Mouse (Mus musculus): ENCODE measurements around the gene Sh3bgrl. TPM values are rescaled to one million over a fixed set of nuclear protein-coding genes. Genes with fewer than 3 reads are reported as not detected.

Gene Sh3bgrl
- polyA plus RNA-seq, 1 experiment from 2014 or later, result 55.0 TPM

- H3K36me3 ChIP-seq (ENCODE audit: control insufficient read depth, insufficient read depth), result no peaks in the 10 kb centered on the region
- no peak for ATAC-seq (ENCODE audit: low read depth)
- no peak overlapping the region for H3K27ac ChIP-seq (ENCODE audit: low read length)
- H3K9me3 ChIP-seq (replicated peaks; ENCODE audit: control insufficient read depth, low read length), result no peaks in the 10 kb centered on the region
- no peak overlapping the region for H3K9ac ChIP-seq (ENCODE audit: low read depth, low read length)
- 65% methylated on average over 2 of the region's 2 CpGs for WGBS (ENCODE audit: insufficient replicate concordance)
- H3K4me2 ChIP-seq (ENCODE audit: low read depth, low read length), result no peak overlapping the region
- peaks cover 4% of the 10 kb centered on the region; the same call in 1 of the 2 replicates for H3K4me1 ChIP-seq (ENCODE audit: control insufficient read depth, low read depth, low read length)
- no peaks in the 10 kb centered on the region for H3K27me3 ChIP-seq (ENCODE audit: control insufficient read depth, insufficient read depth, low read depth, low read length)
- H3K4me3 ChIP-seq (ENCODE audit: low read depth, low read length), result no peak overlapping the region
Measured at GRCm38 (mm10) chrX:109100441-109100840, 5.3 kb downstream of the Sh3bgrl start.

GRCm38 (mm10) chrX:109108117-109108805 is 13.1 kb downstream of the Sh3bgrl start:
- Histone ChIP-seq H3K9ac (ENCODE audit: low read depth, low read length) (no peak overlapping the region), H3K9me3 (replicated peaks; ENCODE audit: control insufficient read depth, low read length) (no peaks in the 10 kb centered on the region), H3K4me2 (ENCODE audit: low read depth, low read length) (no peak overlapping the region), H3K27me3 (ENCODE audit: control insufficient read depth, insufficient read depth, low read depth, low read length) (no peaks in the 10 kb centered on the region), H3K36me3 (ENCODE audit: control insufficient read depth, insufficient read depth) (no peaks in the 10 kb centered on the region), H3K4me1 (ENCODE audit: control insufficient read depth, low read depth, low read length) (peaks cover under 1% of the 10 kb centered on the region; the same call in 1 of the 2 replicates), H3K4me3 (ENCODE audit: low read depth, low read length) (no peak overlapping the region), H3K27ac (ENCODE audit: low read length) (no peak overlapping the region)
- 8% methylated on average over 1 of the region's 1 CpGs for WGBS (ENCODE audit: insufficient replicate concordance)
- no peak for ATAC-seq (ENCODE audit: low read depth)

- no peaks in the 10 kb centered on the region for H3K36me3 ChIP-seq (ENCODE audit: control insufficient read depth, insufficient read depth)
- H3K9me3 ChIP-seq (replicated peaks; ENCODE audit: control insufficient read depth, low read length), result no peaks in the 10 kb centered on the region
- peaks cover 2% of the 10 kb centered on the region; the same call in 1 of the 2 replicates for H3K4me1 ChIP-seq (ENCODE audit: control insufficient read depth, low read depth, low read length)
- no peak overlapping the region for H3K27ac ChIP-seq (ENCODE audit: low read length)
- no peak for ATAC-seq (ENCODE audit: low read depth)
- H3K27me3 ChIP-seq (ENCODE audit: control insufficient read depth, insufficient read depth, low read depth, low read length), result no peaks in the 10 kb centered on the region
- H3K9ac ChIP-seq (ENCODE audit: low read depth, low read length), result no peak overlapping the region
- 74% methylated on average over 1 of the region's 1 CpGs for WGBS (ENCODE audit: insufficient replicate concordance)
- H3K4me3 ChIP-seq (ENCODE audit: low read depth, low read length), result no peak overlapping the region
- no peak overlapping the region for H3K4me2 ChIP-seq (ENCODE audit: low read depth, low read length)
Measured at GRCm38 (mm10) chrX:109112885-109113284, 17.7 kb downstream of the Sh3bgrl start.

- Histone ChIP-seq H3K4me1 (ENCODE audit: control insufficient read depth, low read depth, low read length) (peaks cover 2% of the 10 kb centered on the region; the same call in 1 of the 2 replicates), H3K27ac (ENCODE audit: low read length) (no peak overlapping the region), H3K9me3 (replicated peaks; ENCODE audit: control insufficient read depth, low read length) (no peaks in the 10 kb centered on the region), H3K36me3 (ENCODE audit: control insufficient read depth, insufficient read depth) (no peaks in the 10 kb centered on the region), H3K4me3 (ENCODE audit: low read depth, low read length) (peak overlapping the region; percentile 11), H3K4me2 (ENCODE audit: low read depth, low read length) (peak overlapping the region; percentile 38), H3K9ac (ENCODE audit: low read depth, low read length) (no peak overlapping the region), H3K27me3 (ENCODE audit: control insufficient read depth, insufficient read depth, low read depth, low read length) (no peaks in the 10 kb centered on the region)
- 0 out of 2 replicates have a peak, but pooled peaks have one; percentile 5 for ATAC-seq (ENCODE audit: low read depth)
- WGBS (ENCODE audit: insufficient replicate concordance), result 29% methylated on average over 7 of the region's 7 CpGs
Measured at GRCm38 (mm10) chrX:109113401-109114280, 18.5 kb downstream of the Sh3bgrl start.

DNA sequence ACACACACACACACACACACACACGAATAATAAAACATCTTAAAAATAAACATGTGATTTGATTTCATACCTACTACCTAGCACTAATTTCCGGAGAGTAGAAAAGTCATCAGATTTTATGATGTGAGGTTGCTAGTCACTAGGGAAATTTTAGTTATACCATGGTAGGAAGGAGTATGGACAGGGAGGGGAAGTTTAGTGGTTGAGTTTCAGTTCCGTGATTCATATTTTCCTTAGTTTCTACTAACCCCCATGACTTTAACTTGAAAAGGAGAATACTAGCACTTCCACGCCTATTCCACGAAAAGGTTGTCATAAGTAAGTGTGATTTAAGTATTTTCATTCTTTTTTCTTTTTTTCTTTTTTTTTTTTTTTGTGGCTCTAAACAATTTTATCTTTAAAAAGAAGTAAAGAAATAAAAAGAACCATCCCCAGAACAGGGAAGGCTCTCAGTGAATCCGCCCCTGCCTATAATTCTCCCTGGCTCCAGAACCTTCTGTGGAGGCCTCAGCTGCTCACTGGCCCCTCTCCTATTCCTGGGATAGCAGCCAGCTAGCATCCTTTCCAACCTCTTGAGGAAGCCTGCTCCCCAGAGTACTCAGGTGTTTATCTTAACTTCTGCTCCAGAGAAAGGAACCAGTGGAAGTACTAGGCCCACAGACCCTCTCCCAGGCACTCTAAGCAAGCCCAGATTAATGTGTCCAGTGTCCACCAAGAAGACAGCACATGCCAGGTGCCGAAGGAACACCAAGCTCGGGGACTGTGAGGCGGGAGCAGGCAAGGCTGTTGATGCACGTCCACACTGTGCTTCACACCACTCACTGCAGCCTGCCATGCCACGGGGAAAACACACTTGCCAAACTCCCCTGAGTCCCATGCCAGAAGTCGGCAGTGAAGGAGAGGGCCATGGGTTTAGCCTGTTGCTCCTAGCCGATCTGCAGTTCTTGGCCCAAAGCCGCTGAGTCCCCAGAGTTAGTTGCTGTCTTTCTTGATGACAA is 25.0 kb downstream of the Sh3bgrl start:
- 69% methylated on average over 14 of the region's 14 CpGs for WGBS (ENCODE audit: insufficient replicate concordance)
- Histone ChIP-seq H3K4me2 (ENCODE audit: low read depth, low read length) (no peak overlapping the region), H3K9ac (ENCODE audit: low read depth, low read length) (no peak overlapping the region), H3K4me1 (ENCODE audit: control insufficient read depth, low read depth, low read length) (no peaks in the 10 kb centered on the region), H3K27me3 (ENCODE audit: control insufficient read depth, insufficient read depth, low read depth, low read length) (no peaks in the 10 kb centered on the region), H3K9me3 (replicated peaks; ENCODE audit: control insufficient read depth, low read length) (no peaks in the 10 kb centered on the region), H3K27ac (ENCODE audit: low read length) (no peak overlapping the region), H3K4me3 (ENCODE audit: low read depth, low read length) (no peak overlapping the region), H3K36me3 (ENCODE audit: control insufficient read depth, insufficient read depth) (no peaks in the 10 kb centered on the region)
- ATAC-seq (ENCODE audit: low read depth), result no peak

DNA sequence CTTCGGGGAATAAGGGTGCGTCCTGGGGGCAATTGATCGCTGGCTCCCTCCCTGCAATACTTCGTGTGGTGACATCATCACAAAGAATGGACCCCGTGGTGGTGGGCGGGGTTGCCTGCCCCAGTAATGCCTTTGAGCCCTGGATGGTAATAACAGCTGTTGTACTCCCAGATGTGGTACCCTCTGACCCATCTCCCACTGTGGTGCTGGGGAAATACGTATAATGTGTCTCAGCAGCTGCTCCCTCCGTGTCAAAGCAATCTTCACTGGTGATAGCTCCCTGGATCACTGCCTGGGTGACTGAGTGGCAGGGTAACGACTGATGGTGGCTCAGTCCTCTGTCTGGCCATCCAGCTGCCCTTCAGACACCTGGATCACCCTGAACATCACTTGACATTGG is 26.0 kb downstream of the Sh3bgrl start:
- WGBS (ENCODE audit: insufficient replicate concordance), result 50% methylated on average over 9 of the region's 9 CpGs
- Histone ChIP-seq H3K27ac (ENCODE audit: low read length) (no peak overlapping the region), H3K36me3 (ENCODE audit: control insufficient read depth, insufficient read depth) (no peaks in the 10 kb centered on the region), H3K27me3 (ENCODE audit: control insufficient read depth, insufficient read depth, low read depth, low read length) (no peaks in the 10 kb centered on the region), H3K4me2 (ENCODE audit: low read depth, low read length) (no peak overlapping the region), H3K4me3 (ENCODE audit: low read depth, low read length) (no peak overlapping the region), H3K4me1 (ENCODE audit: control insufficient read depth, low read depth, low read length) (no peaks in the 10 kb centered on the region), H3K9me3 (replicated peaks; ENCODE audit: control insufficient read depth, low read length) (no peaks in the 10 kb centered on the region), H3K9ac (ENCODE audit: low read depth, low read length) (no peak overlapping the region)
- no peak for ATAC-seq (ENCODE audit: low read depth)

GRCm38 (mm10) chrX:109122670-109123069 is 27.5 kb downstream of the Sh3bgrl start:
- Histone ChIP-seq H3K4me3 (ENCODE audit: low read depth, low read length) (no peak overlapping the region), H3K27ac (ENCODE audit: low read length) (no peak overlapping the region), H3K4me2 (ENCODE audit: low read depth, low read length) (no peak overlapping the region), H3K27me3 (ENCODE audit: control insufficient read depth, insufficient read depth, low read depth, low read length) (no peaks in the 10 kb centered on the region), H3K9me3 (replicated peaks; ENCODE audit: control insufficient read depth, low read length) (no peaks in the 10 kb centered on the region), H3K9ac (ENCODE audit: low read depth, low read length) (no peak overlapping the region), H3K4me1 (ENCODE audit: control insufficient read depth, low read depth, low read length) (no peaks in the 10 kb centered on the region), H3K36me3 (ENCODE audit: control insufficient read depth, insufficient read depth) (no peaks in the 10 kb centered on the region)
- ATAC-seq (ENCODE audit: low read depth), result 0 out of 2 replicates have a peak, but pooled peaks have one; percentile 22
- WGBS (ENCODE audit: insufficient replicate concordance), result 41% methylated on average over 1 of the region's 1 CpGs

DNA sequence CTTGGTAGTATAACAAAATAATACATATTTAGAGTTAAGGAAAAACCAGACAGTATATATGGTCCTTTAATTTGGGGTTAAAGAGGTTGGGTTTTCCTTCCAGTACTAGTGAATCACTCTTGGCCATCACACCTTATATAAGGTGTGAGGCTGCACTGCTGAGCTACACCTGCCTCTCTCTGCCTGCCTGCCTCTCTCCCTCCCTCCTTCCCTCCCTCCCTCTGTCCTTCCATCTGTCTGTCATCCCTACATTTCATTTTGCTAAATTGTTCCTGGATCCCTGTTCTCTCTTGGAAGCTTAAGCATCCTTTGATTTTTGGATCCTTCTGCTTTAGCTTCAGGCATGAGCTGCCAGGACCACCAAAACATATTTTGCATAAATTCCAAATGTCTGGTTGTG is 28.6 kb downstream of the Sh3bgrl start:
- Histone ChIP-seq H3K9ac (ENCODE audit: low read depth, low read length) (no peak overlapping the region), H3K4me3 (ENCODE audit: low read depth, low read length) (no peak overlapping the region), H3K27ac (ENCODE audit: low read length) (no peak overlapping the region), H3K4me1 (ENCODE audit: control insufficient read depth, low read depth, low read length) (no peaks in the 10 kb centered on the region), H3K4me2 (ENCODE audit: low read depth, low read length) (no peak overlapping the region), H3K36me3 (ENCODE audit: control insufficient read depth, insufficient read depth) (no peaks in the 10 kb centered on the region), H3K27me3 (ENCODE audit: control insufficient read depth, insufficient read depth, low read depth, low read length) (no peaks in the 10 kb centered on the region), H3K9me3 (replicated peaks; ENCODE audit: control insufficient read depth, low read length) (no peaks in the 10 kb centered on the region)
- ATAC-seq (ENCODE audit: low read depth), result no peak

All from liver, embryonic 16.5 days (tissue).